Mouse (Mus musculus): ENCODE measurements around the gene Ssh1. TPM values are rescaled to one million over a fixed set of nuclear protein-coding genes. Genes with fewer than 3 reads are reported as not detected.

Ssh1 gene
- total RNA-seq, 2 experiments from 2014 or later = 23.8 to 25.2 TPM

- DNase-seq (ENCODE audit: low spot score in 2 of 2) = no peak
Measured at GRCm38 (mm10) chr5:113996458-113996857, 2.8 kb upstream of the Ssh1 start.

GRCm38 (mm10) chr5:113993031-113993486, 635 bp downstream of the Ssh1 start:
- DNase-seq (ENCODE audit: low spot score in 2 of 2) = peak; percentile 50 to 65

- no peak for DNase-seq (ENCODE audit: low spot score in 2 of 2)
Measured at GRCm38 (mm10) chr5:113992339-113992831, 1.3 kb downstream of the Ssh1 start.

- DNase-seq (ENCODE audit: low spot score in 2 of 2) = no peak
Measured at GRCm38 (mm10) chr5:113991141-113991540, 2.6 kb downstream of the Ssh1 start.

GRCm38 (mm10) chr5:113990593-113990992, 3.1 kb downstream of the Ssh1 start:
- no peak for DNase-seq (ENCODE audit: low spot score in 2 of 2)

GRCm38 (mm10) chr5:113989437-113990024, 4.2 kb downstream of the Ssh1 start:
- no peak for DNase-seq (ENCODE audit: low spot score in 2 of 2)

GRCm38 (mm10) chr5:113986182-113986961, 7.3 kb downstream of the Ssh1 start:
- DNase-seq (ENCODE audit: low spot score in 2 of 2) = peak in 1 of 2 experiments; percentile 31

- DNase-seq (ENCODE audit: low spot score in 2 of 2) = no peak
Measured at GRCm38 (mm10) chr5:113985737-113986136, 8.0 kb downstream of the Ssh1 start.

- DNase-seq (ENCODE audit: low spot score in 2 of 2) = no peak
Measured at GRCm38 (mm10) chr5:113984025-113984740, 9.5 kb downstream of the Ssh1 start.

GRCm38 (mm10) chr5:113983541-113983940, 10.2 kb downstream of the Ssh1 start:
- no peak for DNase-seq (ENCODE audit: low spot score in 2 of 2)

GRCm38 (mm10) chr5:113981843-113982242, 11.9 kb downstream of the Ssh1 start:
- no peak for DNase-seq (ENCODE audit: low spot score in 2 of 2)

- no peak for DNase-seq (ENCODE audit: low spot score in 2 of 2)
Measured at GRCm38 (mm10) chr5:113981171-113981570, 12.5 kb downstream of the Ssh1 start.

GRCm38 (mm10) chr5:113980511-113980910, 13.2 kb downstream of the Ssh1 start:
- DNase-seq (ENCODE audit: low spot score in 2 of 2) = no peak

- no peak for DNase-seq (ENCODE audit: low spot score in 2 of 2)
Measured at GRCm38 (mm10) chr5:113977309-113977708, 16.4 kb downstream of the Ssh1 start.

GRCm38 (mm10) chr5:113976597-113976996, 17.1 kb downstream of the Ssh1 start:
- no peak for DNase-seq (ENCODE audit: low spot score in 2 of 2)

GRCm38 (mm10) chr5:113975538-113976215, 18.0 kb downstream of the Ssh1 start:
- DNase-seq (ENCODE audit: low spot score in 2 of 2) = peak in 1 of 2 experiments; percentile 41

- DNase-seq (ENCODE audit: low spot score in 2 of 2) = no peak
Measured at GRCm38 (mm10) chr5:113974576-113974975, 19.1 kb downstream of the Ssh1 start.

GRCm38 (mm10) chr5:113973790-113974189, 19.9 kb downstream of the Ssh1 start:
- DNase-seq (ENCODE audit: low spot score in 2 of 2) = no peak

- no peak for DNase-seq (ENCODE audit: low spot score in 2 of 2)
Measured at GRCm38 (mm10) chr5:113972589-113973515, 20.8 kb downstream of the Ssh1 start.

GRCm38 (mm10) chr5:113971434-113971960, 22.2 kb downstream of the Ssh1 start:
- DNase-seq (ENCODE audit: low spot score in 2 of 2) = no peak
